Mouse (Mus musculus): ENCODE data around the gene Slc13a5.

GRCm38 (mm10) chr11:72281852-72282400, 14.9 kb upstream of the Slc13a5 start:
- TF ChIP-seq CTCF (conservative IDR thresholded peaks at IDR 0.05; ENCODE audit: low read length) (no peak), POU5F1 (IDR thresholded peaks at IDR 0.05; ENCODE audit: borderline replicate concordance, low read length) (no peak)

All from E14TG2a.4 (cell line).